In genomic region chr4:8929346-8929745, GRCm38 (mm10) we compare ENCODE assay signal across 14 mouse cellular contexts.
A peak's percentile ranks its signal among the peaks of the same experiment; 100 is the strongest.
DNase-seq lines count a peak whose midpoint lies in the region; ATAC-seq and TF ChIP-seq lines count a peak whose summit lies in the region.
"Had no signal": no experiment of that assay in that cellular context is flagged by ENCODE, and none has a peak within 500 bp of the region (broad histone marks: within the 10 kb centered on the region; RNA-seq: fewer than 3 reads in every experiment).

No protein-coding gene starts in this region.

- H3K4me2 ChIP-seq in hindbrain, postnatal 0 days (ENCODE audit: low read depth, low read length) = no peak overlapping the region
- H3K4me2 ChIP-seq in hindbrain, embryonic 12.5 days (replicated peaks) = no peak overlapping the region
- H3K4me2 ChIP-seq in liver, embryonic 15.5 days = peak overlapping the region; percentile 38; the same call in 1 of the 2 replicates
- H3K4me2 ChIP-seq: embryonic facial prominence, embryonic 15.5 days; limb, embryonic 13.5 days; midbrain, embryonic 13.5 days had no signal

- peak; percentile 73 for DNase-seq in hindbrain, postnatal 0 days (ENCODE audit: low spot score)
- peak; percentile 64 for DNase-seq in cerebellum, adult 11 months
- peak; percentile 83 for DNase-seq in cerebellum, adult 9-10 months
- no peak for DNase-seq in layer of hippocampus, adult 2 months (ENCODE audit: low spot score in 2 of 2)
- no peak for DNase-seq in lung, postnatal 4 days
- DNase-seq: kidney, postnatal 25 days had no signal

- peaks cover 4% of the 10 kb centered on the region; the same call in 1 of the 2 replicates for H3K4me1 ChIP-seq in hindbrain, postnatal 0 days (ENCODE audit: insufficient read depth, low read length)
- peaks cover 8% of the 10 kb centered on the region for H3K4me1 ChIP-seq in hindbrain, embryonic 12.5 days
- H3K4me1 ChIP-seq in liver, embryonic 15.5 days (replicated peaks) = peaks cover 9% of the 10 kb centered on the region

- peak overlapping the region; percentile 37; the same call in 1 of the 2 replicates for H3K27ac ChIP-seq in hindbrain, postnatal 0 days
- no peak overlapping the region for H3K27ac ChIP-seq in hindbrain, embryonic 12.5 days
- H3K27ac ChIP-seq in liver, embryonic 15.5 days (replicated peaks) = no peak overlapping the region
- no peak overlapping the region for H3K27ac ChIP-seq in layer of hippocampus, adult 2 months
- H3K27ac ChIP-seq: embryonic facial prominence, embryonic 15.5 days; left cerebral cortex, adult 2 months; limb, embryonic 13.5 days; midbrain, embryonic 13.5 days had no signal

- no peak overlapping the region for H3K4me3 ChIP-seq in hindbrain, postnatal 0 days (ENCODE audit: low read length)
- H3K4me3 ChIP-seq in hindbrain, embryonic 12.5 days = no peak overlapping the region
- no peak overlapping the region for H3K4me3 ChIP-seq in liver, embryonic 15.5 days (replicated peaks)
- H3K4me3 ChIP-seq in layer of hippocampus, adult 2 months = no peak overlapping the region
- H3K4me3 ChIP-seq: embryonic facial prominence, embryonic 15.5 days; left cerebral cortex, adult 2 months; limb, embryonic 13.5 days; midbrain, embryonic 13.5 days had no signal

- no peak for TF ChIP-seq CTCF in hindbrain, postnatal 0 days (IDR thresholded peaks at IDR 0.05; ENCODE audit: low read depth)
- TF ChIP-seq CTCF in layer of hippocampus, adult 2 months (conservative IDR thresholded peaks at IDR 0.05) = no peak

- H3K9me3 ChIP-seq in hindbrain, postnatal 0 days (ENCODE audit: low read length) = no peaks in the 10 kb centered on the region
- H3K9me3 ChIP-seq in hindbrain, embryonic 12.5 days (replicated peaks) = no peaks in the 10 kb centered on the region
- no peaks in the 10 kb centered on the region for H3K9me3 ChIP-seq in liver, embryonic 15.5 days (replicated peaks)
- H3K9me3 ChIP-seq: embryonic facial prominence, embryonic 15.5 days; limb, embryonic 13.5 days; midbrain, embryonic 13.5 days had no signal

- H3K27me3 ChIP-seq in hindbrain, postnatal 0 days (ENCODE audit: insufficient read depth, low read length) = no peaks in the 10 kb centered on the region
- no peaks in the 10 kb centered on the region for H3K27me3 ChIP-seq in hindbrain, embryonic 12.5 days
- H3K27me3 ChIP-seq in liver, embryonic 15.5 days = no peaks in the 10 kb centered on the region
- H3K27me3 ChIP-seq: embryonic facial prominence, embryonic 15.5 days; limb, embryonic 13.5 days; midbrain, embryonic 13.5 days had no signal

- no peaks in the 10 kb centered on the region for H3K36me3 ChIP-seq in hindbrain, postnatal 0 days (ENCODE audit: insufficient read depth, low read length)
- no peaks in the 10 kb centered on the region for H3K36me3 ChIP-seq in hindbrain, embryonic 12.5 days
- no peaks in the 10 kb centered on the region for H3K36me3 ChIP-seq in liver, embryonic 15.5 days (replicated peaks)
- H3K36me3 ChIP-seq: embryonic facial prominence, embryonic 15.5 days; limb, embryonic 13.5 days; midbrain, embryonic 13.5 days had no signal

- peak; percentile 76 for ATAC-seq in hindbrain, postnatal 0 days
- no peak for ATAC-seq in hindbrain, embryonic 12.5 days (ENCODE audit: low FRiP score)
- ATAC-seq in liver, embryonic 15.5 days (ENCODE audit: insufficient read depth) = no peak
- ATAC-seq: CD4-positive, CD25-positive, alpha-beta regulatory T cell, adult 4 months; intestine, postnatal 0 days; midbrain, embryonic 13.5 days had no signal

- WGBS in hindbrain, postnatal 0 days = 40% methylated on average over 4 of the region's 4 CpGs
- 62% methylated on average over 4 of the region's 4 CpGs for WGBS in hindbrain, embryonic 12.5 days
- WGBS in liver, embryonic 15.5 days (ENCODE audit: insufficient replicate concordance) = 51% methylated on average over 4 of the region's 4 CpGs

- H3K9ac ChIP-seq in hindbrain, postnatal 0 days (replicated peaks; ENCODE audit: low read length) = no peak overlapping the region
- H3K9ac ChIP-seq in hindbrain, embryonic 12.5 days = no peak overlapping the region
- H3K9ac ChIP-seq in liver, embryonic 15.5 days = no peak overlapping the region
- H3K9ac ChIP-seq: embryonic facial prominence, embryonic 15.5 days; limb, embryonic 13.5 days; midbrain, embryonic 13.5 days had no signal

Comparison
In these comparisons a context has a peak if more than half of its experiments do, and no peak if none do; other contexts are left out.
1. DNase-seq: peak in hindbrain, postnatal 0 days (single experiment), cerebellum, adult 11 months (single experiment) and cerebellum, adult 9-10 months (single experiment); none in layer of hippocampus, adult 2 months (0 of 2) and lung, postnatal 4 days (0 of 2).